Mouse (Mus musculus) natural killer cell, adult 2 months (primary cell): ENCODE measurements around the gene Higd1b.

Source experiments
- DNase-seq, 2 experiments: peaks; one replicate each; pipeline ENCODE4 v3.0.0; 2022; ENCODE audit warnings: low spot score in 2 of 2

The Higd1b gene

DNA sequence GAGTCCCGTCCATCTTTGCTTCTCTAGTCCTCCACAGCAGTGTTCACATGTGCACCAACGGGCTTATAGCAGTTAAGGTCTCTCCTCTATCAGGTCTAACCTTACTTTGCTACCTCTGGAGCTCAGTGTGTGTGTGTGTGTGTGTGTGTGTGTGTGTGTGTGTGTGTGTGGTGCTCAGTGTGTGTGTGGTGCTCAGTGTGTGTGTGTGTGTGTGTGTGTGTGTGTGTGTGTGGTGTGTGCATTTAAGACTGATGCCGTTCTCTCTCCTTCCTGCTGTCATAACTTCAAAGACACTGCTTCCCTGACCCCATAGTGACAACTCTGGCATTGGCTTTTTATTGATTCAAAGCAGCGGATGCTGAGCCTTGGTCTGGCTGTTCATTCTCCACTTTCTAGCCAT, at the start of gene Higd1b:
Gene Higd1b (plus strand): TSS at position 301 of the 400 bp plus-strand sequence.
- no peak for DNase-seq

DNA sequence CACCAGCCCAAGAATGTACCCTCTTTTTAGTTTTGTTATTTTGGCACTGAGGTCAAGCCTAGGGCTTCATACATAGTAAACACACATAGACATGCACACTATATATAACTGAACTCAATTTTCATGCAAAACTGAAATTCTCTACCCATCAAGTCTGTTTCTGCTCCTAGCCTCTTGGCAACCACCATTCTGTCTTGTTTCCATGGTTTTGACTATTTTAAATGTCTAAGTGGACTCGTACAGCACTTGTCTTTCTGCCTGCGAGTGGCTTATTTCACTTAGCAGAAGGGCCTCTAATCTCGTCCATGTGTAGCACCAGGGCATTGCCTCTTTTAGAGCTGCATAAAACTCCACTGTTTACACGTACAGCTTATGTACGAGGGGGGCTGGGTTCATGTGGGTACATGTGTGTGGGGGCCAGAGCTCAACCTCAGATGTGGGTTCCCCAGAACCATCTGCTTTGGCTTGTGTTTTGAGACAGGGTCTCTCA, 47.9 kb upstream of the Higd1b start:
- no peak for DNase-seq

DNA sequence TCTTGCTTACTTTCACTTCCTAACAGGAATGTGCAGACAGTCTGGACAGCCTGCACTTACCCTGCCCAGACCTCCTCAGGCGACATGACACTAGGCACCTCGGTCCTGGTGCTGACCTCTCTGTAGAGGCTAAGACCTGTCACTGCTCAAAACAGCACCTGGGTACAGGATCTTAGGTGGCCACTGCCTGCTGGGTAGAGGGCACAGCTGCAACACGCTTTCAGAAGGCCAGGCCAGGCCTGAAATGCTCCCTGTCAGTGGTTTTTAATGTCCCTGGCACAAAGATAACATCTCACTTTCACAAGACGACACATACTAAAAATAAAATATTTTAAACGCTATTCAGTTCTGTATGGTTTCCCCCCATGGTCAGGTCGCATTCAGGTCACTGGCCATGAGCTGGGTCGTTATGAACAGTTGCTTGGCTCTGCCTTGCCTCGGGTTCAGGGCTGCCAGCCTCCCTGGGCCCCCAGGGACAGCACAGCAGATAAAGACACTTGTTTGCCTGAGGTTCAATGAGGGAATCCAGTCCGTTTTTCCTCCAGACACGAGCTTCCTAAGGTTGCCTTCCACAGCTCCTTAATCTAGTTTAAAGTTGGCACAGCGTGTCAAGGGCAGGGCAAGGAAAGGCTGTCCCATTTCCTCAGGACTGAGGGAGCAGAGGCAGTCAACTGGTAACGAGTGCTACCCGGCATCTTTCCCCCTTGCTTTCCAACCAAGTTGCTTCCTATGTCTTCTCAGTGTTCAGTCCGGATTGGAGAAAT, 43.8 kb upstream of the Higd1b start:
- no peak for DNase-seq

DNA sequence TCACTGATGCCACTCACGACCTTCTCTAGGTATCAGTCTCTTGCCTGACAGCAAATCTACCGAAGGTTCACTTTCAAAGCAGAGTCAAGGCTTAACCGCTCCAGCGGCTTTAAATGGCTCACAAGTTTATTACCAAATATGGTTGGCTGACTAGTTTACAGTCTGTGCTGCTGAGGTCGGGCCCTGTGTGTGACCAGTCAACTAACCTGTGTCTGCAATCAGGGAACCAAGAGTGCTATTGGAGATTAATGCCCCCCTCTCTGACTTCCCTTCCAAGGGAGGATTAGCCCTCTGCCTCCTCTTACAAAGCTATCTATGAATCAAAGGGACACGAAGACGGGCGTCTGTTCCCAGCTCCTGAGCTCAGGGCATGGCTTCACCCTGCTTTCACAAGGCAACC, 41.5 kb upstream of the Higd1b start:
- no peak for DNase-seq

DNA sequence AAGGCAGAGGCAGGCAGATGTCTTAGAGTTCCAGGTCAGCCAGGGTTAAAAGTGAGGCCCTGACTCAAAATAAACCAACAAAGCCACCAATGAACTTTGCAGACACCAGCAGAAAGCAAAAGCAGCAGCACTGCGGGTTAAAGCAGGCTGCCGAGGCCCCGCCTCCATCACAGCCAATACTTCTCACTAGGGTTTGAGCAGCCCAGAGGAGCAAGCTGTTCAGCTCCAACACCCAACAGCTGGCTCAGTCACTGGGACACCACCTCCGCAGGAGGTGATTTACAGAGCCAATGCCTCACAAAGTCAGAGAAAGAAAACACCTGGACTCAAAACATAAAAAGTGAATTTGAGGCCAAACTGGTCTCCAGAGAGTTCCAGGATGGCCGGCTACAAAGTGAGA, 32.2 kb upstream of the Higd1b start:
- no peak for DNase-seq

DNA sequence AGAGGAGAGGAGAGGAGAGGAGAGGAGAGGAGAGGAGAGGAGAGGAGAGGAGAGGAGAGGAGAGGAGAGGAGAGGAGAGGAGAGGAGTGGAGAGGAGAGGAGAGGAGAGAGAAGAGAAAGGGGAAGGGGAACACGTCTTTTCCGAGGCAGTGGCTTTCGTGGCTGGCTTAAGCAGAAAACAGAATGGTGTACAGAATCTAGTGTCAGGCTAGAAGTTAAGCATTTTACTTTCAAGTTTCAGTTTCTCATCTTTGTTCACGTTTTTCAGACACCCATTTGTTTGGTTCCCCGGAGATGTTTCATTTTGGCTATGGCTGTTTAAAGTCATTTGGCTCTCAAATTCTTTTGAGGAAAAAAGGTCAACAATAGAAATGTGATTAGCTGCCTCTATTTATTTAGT, 27.4 kb upstream of the Higd1b start:
- DNase-seq: no peak

DNA sequence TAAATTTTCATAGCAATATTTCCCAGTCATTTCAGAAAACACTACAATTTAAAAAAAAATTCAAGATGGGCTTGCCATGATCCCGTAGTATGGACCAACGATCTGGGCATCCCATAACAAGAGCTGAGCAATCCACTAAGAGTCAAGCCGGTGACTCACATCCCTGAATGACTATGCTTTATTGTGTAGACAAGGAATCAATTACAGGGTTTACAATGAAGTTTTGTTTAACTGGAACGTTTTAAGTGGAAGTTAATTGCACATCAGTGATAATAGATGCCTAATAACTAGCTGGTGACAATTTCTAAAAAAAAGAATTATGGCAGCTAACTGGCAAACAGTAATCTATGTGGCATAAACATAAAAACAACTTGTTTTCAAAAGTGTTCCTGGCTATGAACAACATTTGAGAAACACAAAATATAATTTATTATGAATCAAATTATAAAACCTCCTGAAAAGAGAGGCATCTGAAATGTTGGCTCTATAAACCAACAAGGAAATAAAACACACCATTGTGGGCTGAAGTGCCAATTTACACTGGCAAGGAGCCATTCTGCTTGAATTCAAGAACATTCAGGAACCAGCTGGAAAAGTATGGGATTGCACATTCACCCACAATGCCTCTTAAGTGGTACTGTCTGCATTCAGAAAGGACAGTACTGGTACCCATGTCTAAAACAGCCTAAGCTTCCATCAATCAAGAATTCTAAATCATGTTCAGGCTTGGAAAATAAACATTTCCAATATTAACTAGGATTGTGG, 24.7 kb upstream of the Higd1b start:
- no peak for DNase-seq

DNA sequence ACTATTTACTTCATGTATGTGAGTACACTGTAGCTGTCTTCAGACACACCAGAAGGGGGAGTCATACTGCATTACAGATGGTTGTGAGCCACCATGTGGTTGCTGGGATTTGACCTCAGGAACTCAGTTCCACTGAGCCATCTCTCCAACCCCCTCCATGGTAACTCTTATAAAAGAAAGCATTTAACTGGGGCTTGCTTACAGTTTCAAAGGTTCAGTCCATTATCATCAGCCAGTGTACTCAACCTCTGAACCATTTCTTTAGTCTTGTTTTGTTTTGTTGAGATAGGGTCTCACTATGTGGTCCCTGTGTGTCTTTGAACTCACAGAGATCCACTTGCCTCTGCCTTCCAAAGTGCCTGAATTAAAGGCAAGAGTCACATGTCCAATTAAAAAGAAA, 20.8 kb upstream of the Higd1b start:
- DNase-seq: no peak

DNA sequence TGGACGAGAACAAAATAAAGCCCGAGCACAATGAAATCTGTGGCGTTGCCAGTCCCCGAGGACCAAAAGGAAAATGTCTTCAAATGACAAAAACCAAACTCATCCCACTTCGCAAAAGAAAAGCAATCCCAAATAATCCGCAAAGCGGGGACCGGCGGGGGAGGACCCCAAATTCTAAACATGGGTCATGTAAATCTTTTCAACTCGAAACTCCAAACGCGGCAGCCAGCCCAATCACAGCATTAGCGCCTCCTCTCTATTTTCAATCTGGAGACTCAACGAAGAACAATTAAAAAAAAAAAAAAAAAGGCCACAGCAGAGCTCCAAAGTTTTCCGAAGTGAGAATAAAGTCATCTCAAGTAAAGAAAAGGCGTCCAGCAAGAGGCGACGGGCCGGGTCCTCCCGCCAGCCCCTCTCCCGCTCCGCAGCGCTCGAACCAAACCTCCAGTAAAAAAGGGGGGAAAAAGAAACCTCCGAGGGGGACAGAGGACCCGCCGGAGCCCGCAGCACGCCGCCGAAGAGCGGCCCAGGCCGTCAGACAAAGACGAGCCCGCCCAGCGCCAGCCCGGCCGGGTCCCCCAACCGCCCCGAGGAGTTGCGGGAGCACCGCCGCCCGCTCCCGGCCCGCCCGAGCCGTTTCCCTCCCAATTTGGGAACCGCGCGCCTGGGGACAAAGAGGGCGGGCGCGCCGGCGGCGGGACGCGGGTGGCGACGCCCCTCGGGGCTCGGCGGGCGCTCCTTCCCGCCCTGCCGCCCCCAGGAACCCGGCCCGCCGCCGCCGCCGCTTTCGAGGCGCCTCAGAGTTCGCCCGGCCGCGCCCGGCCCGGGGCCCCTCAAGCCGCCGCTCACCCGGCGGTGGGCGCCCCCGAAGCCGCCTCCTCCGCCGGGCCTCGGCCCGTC, 17.3 kb upstream of the Higd1b start:
- peak in 1 of 2 experiments; percentile 5 for DNase-seq

DNA sequence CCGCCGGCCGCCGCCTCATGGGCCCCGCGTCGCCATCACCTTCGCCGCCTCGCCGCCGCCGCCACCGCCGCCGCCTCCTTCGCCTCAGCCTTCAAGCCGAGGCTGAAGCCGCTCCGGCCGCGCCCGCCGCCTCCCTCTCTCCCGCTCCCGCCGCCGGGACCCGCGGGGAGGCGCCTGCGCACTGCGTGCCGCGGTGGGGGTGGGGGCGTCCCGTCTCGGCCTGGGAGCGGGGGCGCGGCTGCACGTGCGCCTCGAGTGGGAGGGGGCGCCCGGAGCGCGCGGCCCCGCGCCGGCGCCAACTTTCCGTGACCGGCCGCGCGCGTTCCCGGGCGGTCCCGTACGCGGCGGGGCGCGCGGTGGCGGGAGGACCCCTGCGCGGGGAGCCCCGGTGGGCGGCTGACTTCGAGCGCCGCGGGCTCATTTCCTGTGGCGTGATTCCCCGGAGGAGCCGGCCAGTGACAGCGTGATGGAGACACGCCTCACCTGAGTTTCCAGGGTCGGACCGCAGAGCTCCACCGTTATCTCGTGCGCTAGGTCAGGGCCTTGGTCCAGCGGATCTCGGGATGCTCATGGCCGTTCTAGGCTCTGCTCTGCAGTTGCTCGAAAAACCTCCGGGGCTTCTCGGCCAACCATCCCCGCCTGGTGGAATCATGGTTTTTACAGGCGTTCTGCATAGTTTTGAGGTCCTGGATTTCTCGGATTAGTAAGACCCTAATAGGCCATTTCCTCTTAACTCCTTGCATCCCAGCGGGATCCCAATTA, 16.4 kb upstream of the Higd1b start, which contains the start of gene Gjc1:
Gene Gjc1 (minus strand): TSS at position 680 of the 762 bp plus-strand sequence.
- DNase-seq: peak in 1 of 2 experiments; percentile 16

DNA sequence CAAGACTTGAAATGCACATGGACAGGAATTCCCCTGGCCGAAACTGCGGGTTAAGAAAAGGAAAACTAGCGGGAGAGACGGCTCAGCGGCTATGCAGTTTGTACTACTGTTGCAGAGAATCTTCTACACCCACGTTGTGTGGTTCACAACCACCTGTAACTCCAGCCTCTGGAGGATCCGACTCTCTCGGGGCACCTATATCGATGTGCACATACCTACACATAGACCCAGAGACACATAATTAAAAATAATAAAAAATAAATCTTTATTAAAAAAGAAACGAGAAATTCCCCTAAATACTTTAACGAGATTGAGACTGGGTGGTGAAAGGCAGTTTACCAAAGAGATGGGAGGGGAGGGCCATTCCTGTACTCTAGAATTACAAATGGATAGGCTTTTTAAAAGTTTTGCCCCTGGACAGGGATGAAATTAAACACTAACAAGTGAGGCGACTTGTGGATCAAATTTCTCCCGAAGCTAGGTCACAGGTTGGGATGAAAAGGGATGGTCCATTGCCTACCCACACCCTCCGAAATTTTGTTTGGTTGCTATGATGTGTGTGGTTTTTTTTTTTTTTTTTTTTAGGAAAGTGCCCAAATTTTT, 15.8 kb upstream of the Higd1b start:
- DNase-seq: no peak

DNA sequence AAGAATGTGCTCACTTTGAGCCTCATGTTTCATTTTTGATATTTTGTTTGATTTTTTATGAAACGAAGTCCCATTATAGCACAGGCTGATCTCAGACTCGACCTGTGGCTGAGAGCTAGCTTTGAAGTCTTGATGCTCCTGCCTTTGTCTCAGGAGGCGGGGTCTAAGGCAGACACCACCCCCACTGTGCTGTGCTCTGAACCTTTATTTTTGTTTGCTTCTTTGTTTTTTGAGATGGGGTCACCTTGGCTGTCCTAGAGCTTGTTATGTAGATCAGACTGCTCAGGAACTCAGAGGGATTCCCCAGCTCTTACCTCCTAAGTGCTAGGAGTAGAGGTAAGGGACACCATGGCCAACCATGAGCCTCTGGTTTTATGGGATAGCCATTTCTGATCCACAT, 15.2 kb upstream of the Higd1b start:
- no peak for DNase-seq

DNA sequence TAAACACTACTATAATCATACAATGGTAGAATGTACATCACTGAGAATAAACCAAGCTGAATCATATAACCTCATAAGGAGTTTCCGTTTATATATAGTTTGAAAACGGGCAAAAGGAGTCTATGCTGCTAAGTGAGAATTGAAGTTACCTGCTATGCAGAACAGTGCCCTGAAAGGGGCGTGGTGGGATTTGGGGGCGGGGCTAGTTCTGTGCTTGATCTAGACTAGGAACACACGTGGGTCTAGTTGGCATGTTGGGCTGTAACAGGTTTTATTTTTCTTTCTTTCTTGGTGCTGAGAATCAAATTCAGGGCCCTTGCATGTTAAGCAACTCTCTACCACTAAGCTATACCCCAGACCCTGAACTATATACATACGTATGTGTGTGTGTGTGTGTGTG, 14.4 kb upstream of the Higd1b start:
- no peak for DNase-seq

DNA sequence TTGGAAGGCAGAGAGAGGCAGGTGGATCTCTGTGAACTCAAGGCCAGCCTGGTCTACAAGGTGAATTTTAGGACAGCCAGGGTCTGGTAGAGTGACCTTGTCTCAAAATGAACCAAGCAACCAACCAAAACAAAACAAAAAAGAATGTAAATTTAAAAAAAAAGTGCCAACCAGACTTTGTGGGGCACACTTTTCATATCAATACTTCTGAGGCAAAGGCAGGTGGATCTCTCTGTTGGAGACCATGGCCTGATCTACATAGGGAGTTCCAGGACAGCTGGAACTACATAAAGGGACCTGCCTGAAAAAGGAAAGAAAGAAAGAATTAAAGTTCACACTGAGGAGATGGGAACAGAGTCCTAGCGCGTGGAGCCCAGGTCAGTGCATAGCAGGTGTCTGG, 9.2 kb upstream of the Higd1b start:
- DNase-seq: no peak

DNA sequence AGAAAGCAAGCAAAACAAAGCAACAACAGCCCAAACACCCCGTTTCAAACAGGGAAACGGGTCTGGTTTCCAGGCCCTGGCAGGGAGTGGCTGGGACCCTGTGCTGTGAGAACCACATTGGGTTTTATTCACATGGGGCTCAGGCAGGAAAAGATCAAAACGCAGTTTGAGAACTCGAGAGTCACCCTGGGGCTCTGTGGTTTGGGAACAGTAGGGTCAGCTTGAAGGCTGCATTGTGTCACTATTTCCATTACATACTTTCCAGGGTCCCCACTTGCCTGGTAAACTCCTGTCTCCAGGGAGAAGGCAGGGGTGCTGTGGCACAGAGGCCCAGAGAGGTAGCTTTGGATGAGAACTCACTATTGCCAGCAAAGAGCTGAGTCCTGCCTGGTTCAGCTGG, 8.6 kb upstream of the Higd1b start:
- no peak for DNase-seq

DNA sequence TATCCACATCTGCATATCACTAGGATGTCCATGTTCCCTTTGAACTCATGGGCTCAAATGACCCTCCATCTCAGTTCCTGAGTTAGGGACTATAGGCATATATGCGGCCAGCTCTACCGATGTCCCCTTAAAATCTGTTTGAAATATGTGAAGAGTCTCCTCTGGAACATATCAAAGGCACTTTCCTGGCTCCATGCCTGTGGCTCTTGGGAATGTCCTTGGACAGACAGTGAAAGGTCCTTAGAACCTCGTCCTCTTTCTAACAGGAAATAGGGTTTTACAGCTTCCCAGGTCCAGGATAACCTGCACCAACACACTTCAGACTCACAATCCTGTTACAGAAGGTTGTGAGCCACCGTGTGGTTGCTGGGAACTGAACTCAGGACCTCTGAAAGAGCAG, 5.4 kb upstream of the Higd1b start:
- no peak for DNase-seq

DNA sequence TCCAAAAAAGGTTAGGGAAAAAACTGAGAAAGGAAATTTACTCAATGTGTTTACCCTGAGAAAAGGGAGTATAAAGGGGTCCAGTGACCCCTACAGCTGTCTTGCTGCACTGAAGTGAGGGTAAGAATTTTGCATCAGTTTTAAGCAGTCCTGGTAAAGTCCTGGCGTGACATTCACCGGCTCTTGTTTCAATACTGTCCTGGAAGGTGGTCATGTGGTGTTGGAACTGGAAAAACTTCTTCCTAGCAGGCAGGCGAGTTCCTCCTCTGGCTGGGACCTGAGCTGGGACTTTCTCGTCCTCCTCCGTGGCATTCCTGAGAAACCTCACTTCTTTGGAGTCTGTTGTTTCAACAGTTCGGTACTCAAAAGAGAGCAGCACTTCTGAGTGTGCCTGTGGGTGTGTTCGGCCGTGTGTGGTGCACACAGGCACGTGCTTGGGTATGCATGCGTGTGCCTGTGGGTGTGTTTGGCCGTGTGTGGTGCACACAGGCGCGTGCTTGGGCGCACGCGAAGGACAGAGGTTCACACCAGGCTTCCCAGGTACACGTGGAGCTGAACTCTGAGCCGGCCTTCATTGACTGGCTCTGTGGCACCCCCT, 2.9 kb upstream of the Higd1b start:
- DNase-seq: no peak

DNA sequence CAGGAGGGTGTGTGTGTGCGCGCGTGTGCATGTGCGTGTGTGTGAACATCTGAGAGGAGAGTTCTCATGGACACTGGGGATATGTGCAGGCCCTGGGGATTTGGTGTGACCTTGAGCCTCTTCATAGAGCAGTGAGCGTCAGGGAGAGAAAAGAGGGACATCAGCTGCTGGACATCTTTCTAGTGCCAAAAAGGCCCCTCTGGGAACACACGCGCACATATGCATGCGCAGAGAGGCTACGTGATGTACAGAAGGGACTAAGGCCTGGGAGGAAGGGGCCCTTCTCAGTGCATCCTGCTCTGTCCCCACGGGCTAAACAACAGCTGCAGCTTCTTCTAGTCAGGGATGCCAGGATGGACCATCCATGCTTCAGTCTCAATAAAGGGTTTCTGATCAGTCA, 1.4 kb upstream of the Higd1b start:
- DNase-seq: no peak

DNA sequence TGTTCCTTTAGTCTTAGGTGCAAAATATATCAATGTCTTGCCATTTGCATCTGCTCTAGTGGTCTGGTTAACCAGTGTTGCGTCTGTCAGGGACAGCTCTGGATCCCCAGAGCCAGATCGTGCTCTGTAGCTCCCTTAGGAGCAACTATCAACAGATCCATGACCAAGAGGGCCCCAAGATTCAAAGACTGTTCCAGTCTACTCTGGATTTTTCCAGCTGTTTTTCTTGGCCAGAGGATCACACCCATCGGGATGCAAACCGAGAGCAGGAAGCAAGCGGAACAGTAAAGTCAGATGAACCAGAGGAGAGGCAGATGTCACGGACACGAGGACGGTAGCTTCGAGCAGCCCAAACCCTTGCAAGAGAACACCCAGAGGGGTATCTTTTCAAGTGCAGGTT, 497 bp downstream of the Higd1b start:
- no peak for DNase-seq

DNA sequence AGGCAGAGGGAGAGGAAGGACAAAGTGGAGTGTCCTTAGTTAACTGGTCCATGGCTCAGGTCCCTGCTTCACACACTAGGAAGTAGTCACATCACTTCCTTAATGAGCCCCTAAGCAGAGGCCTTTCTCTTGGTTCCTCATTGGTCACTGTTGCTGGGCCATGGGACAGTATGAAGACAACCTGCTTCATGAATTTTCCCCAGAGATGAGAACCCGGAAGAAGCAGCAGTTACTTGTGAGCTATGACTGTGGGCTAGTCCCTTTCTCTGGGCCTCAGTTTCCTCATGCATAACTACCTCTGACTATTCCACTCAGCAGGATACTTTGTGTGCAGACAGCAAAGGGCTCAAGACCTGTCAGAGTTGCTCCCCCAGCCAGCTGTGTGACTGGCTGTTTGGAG, 1.7 kb downstream of the Higd1b start:
- DNase-seq: no peak

DNA sequence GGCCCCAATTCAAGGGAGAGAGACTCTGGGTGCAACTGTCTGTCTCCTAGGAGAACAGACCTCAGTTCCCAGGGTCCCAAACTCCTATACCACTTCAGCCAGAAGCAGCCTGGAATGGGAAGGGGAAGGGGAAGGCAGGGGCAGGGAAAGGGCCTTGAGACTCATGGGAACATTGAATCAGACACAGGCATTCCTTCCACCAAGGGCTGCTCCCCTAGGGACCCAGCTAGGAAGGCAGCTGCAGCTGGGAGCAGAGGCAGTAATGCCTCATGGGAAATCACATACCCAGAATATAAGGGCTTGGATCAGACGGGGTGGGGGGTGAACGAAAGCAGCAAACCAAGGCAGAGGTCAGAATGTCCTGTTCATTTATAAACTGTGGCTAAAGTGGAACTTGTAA, 2.5 kb downstream of the Higd1b start:
- no peak for DNase-seq
